Mouse (Mus musculus): ENCODE results near the gene Adipor2.

GRCm38 (mm10) chr6:119377613-119378012 is 39.9 kb downstream of the Adipor2 start:
- TF ChIP-seq CTCF (IDR thresholded peaks at IDR 0.05; ENCODE audit: low read depth, low read length): no peak
- no peak for TF ChIP-seq EP300 (IDR thresholded peaks at IDR 0.05; ENCODE audit: insufficient read depth, low read depth, low read length)
